Mouse (Mus musculus) E14TG2a.4 (cell line): ENCODE measurements around the gene Gm13272.
"Not testable (repeated sequence)": the region's sequence is repeated elsewhere in the genome, so short reads cannot be mapped to it uniquely, and the experiment has no call there.

Experiments
- CTCF ChIP-seq: conservative IDR thresholded peaks from 2 replicates; pipeline ENCODE4 v1.5.1; 2014; ENCODE audit warnings: low read length
- NANOG ChIP-seq: IDR thresholded peaks from 2 replicates; pipeline ENCODE4 v1.6.1; 2014; ENCODE audit warnings: borderline replicate concordance, low read length, mixed read lengths
- POU5F1 ChIP-seq: IDR thresholded peaks from 2 replicates; pipeline ENCODE4 v1.6.1; 2014; ENCODE audit warnings: low read length, borderline replicate concordance

- not testable (repeated sequence) for TF ChIP-seq CTCF, POU5F1, NANOG
Observed at GRCm38 (mm10) chr4:88763384-88764018, 16.1 kb upstream of the Gm13272 start.
